Mouse (Mus musculus) ES-E14 (cell line): ENCODE data around the gene Smad3.

Experiments
- HCFC1 ChIP-seq: IDR thresholded peaks from 2 replicates; pipeline ENCODE4 v1.6.1; 2012; ENCODE audit warnings: low read length, inconsistent platforms, borderline replicate concordance; ENCODE audit not compliant: insufficient read depth
- ZC3H11A ChIP-seq: IDR thresholded peaks from 2 replicates; pipeline ENCODE4 v1.6.1; 2012; ENCODE audit warnings: low read depth, mild to moderate bottlenecking, inconsistent platforms, low read length, borderline replicate concordance
- ZNF384 ChIP-seq: IDR thresholded peaks from 2 replicates; pipeline ENCODE4 v1.6.1; 2012; ENCODE audit warnings: low read depth, low read length, inconsistent platforms

DNA sequence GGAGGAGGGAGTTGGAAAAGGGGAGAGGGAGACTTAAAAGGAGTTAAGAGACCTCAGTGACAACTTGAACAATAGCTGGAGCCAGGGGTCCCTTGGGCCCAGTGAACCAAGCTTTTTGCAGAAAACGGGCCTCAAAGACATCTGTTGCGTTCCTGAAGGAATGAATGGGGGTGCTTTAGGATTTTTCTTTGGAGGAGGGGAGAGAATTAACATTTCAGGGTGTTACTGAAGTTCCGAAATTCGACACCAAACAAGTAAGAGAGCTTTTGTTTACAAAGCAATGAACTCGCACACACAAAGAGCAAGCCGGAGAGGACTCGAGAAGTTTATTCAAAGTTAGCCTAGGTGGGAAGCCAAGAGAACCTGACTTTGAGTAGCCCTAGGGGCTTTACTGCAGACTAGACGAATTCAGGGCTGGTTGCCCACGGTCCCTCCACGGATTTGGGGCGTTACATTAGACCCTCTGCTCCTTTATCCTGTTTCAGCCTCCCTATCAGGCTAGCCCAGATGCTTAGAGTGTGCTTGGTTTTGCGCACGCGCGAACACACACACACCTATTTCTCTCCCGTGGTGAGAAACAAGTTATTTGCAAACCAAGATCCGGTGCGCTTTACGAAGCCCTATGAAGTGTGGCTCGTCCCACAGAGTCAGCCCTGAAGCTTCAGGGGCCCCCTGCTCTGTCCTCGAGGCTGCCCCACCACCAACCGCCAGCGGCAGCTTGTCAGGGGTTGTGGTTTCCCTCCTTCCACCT, 1.0 kb upstream of the Smad3 start:
- TF ChIP-seq HCFC1 (no peak), ZNF384 (no peak), ZC3H11A (no peak)
